Mouse (Mus musculus) liver, embryonic 14.5 days (tissue): ENCODE data around the gene Cox6b1. TPM values are rescaled to one million over a fixed set of nuclear protein-coding genes. Genes with fewer than 3 reads are reported as not detected.

Experiments used
- ATAC-seq: fragments of 200-750 bp; cut with Nextera tagmentation; 2 replicates; pipeline ENCODE4 v1.8.0; 2017; ENCODE audit warnings: moderate number of reproducible peaks, mild to moderate bottlenecking, moderate library complexity; ENCODE audit not compliant: insufficient read depth
- DNase-seq, 3 experiments: peaks; one replicate each; pipeline ENCODE4 v3.0.0-alpha.2; 2012 to 2013; ENCODE audit warnings: low read depth in 3 of 3, low spot score in 3 of 3
- H3K27ac ChIP-seq: fragments of 300-500 bp; sonication (generic); 2 replicates; pipeline ENCODE4 v1.5.1; 2014; ENCODE audit warnings: moderate library complexity, mild to moderate bottlenecking, control low read depth, inconsistent platforms
- H3K27me3 ChIP-seq: fragments of 300-500 bp; sonication (generic); 2 replicates; pipeline ENCODE4 v1.6.1; 2014; ENCODE audit warnings: mild to moderate bottlenecking, low read length, moderate library complexity; ENCODE audit not compliant: control insufficient read depth, insufficient read depth
- H3K36me3 ChIP-seq: fragments of 300-500 bp; sonication (generic); replicated peaks from 2 replicates; pipeline ENCODE4 v1.6.1; 2014; ENCODE audit warnings: low read depth; ENCODE audit not compliant: control insufficient read depth, insufficient read depth
- H3K4me1 ChIP-seq, 2 experiments: fragments of 200-500 bp in 1 of 2; fragments of 300-500 bp in 1 of 2; sonication (generic) in 1 of 2; replicated peaks; 2 replicates each; pipeline ENCODE4 v1.6.1; 2012 to 2014; ENCODE audit warnings: antibody characterized with exemption in 1 of 2, inconsistent platforms in 1 of 2, low read length in 1 of 2; ENCODE audit not compliant: control insufficient read depth in 2 of 2, insufficient read depth in 2 of 2
- H3K4me2 ChIP-seq: fragments of 300-500 bp; sonication (generic); 2 replicates; pipeline ENCODE4 v1.6.1; 2014; ENCODE audit warnings: low read depth, mild to moderate bottlenecking, control low read depth, moderate library complexity
- H3K4me3 ChIP-seq, 2 experiments: fragments of 200-500 bp in 1 of 2; fragments of 300-500 bp in 1 of 2; sonication (generic) in 1 of 2; 2 replicates each; pipeline ENCODE4 v1.5.1; 2012 to 2014; ENCODE audit warnings: low read depth in 2 of 2, low read length in 2 of 2, mild to moderate bottlenecking in 2 of 2, control low read depth in 1 of 2, inconsistent platforms in 1 of 2, moderate library complexity in 1 of 2; ENCODE audit not compliant: insufficient read depth in 1 of 2
- H3K9ac ChIP-seq: fragments of 300-500 bp; sonication (generic); replicated peaks from 2 replicates; pipeline ENCODE4 v1.6.1; 2014; ENCODE audit warnings: mild to moderate bottlenecking, control low read depth, moderate library complexity
- H3K9me3 ChIP-seq: fragments of 300-500 bp; sonication (generic); 2 replicates; pipeline ENCODE4 v1.6.1; 2016; ENCODE audit warnings: low read length, mixed read lengths; ENCODE audit not compliant: control insufficient read depth
- CTCF ChIP-seq: IDR thresholded peaks from 2 replicates; pipeline ENCODE4 v1.5.1; 2016; ENCODE audit warnings: antibody characterized with exemption, low read depth, control low read depth
- EP300 ChIP-seq: IDR thresholded peaks from 2 replicates; pipeline ENCODE4 v1.6.1; 2016; ENCODE audit warnings: antibody characterized with exemption, low read depth
- WGBS: fragments of 180-500 bp; shearing (Covaris S2); extraction: QIAGEN DNeasy Blood & Tissue Kit; methylation state at CpG from one replicate; pipeline ENCODE4 v1.1.7; 2014; ENCODE audit not compliant: insufficient replicate concordance; 5-methylcytosine and 5-hydroxymethylcytosine counted together
- polyA plus RNA-seq, 2 experiments: library from polyadenylated mRNA; depleted of rRNA in 1 of 2; stranded (reverse) in 1 of 2; unstranded in 1 of 2; fragments of >200 nt; fragmentation: Nextera tagmentation in 1 of 2; extraction: Ambion mirVana in 1 of 2; gene quantifications; 2 replicates each; pipeline versions ENCODE4 v1.2.1 to v1.2.3; 2012 to 2014

The Cox6b1 gene
- polyA plus RNA-seq, 2 experiments: 459 to 655 TPM

- TF ChIP-seq EP300 (no peak), CTCF (peak; percentile 77)
- peak in 1 of 3 experiments; percentile 36 for DNase-seq
- Histone ChIP-seq H3K9me3 (no peaks in the 10 kb centered on the region), H3K4me3 (no peak overlapping the region), H3K9ac (no peak overlapping the region), H3K36me3 (peaks cover 36% of the 10 kb centered on the region), H3K4me2 (no peak overlapping the region), H3K4me1 (peaks cover 0 to 7% of the 10 kb centered on the region in 2 experiments; a peak in 2 of 4 replicates), H3K27ac (no peak overlapping the region), H3K27me3 (no peaks in the 10 kb centered on the region)
- WGBS: 66% methylated on average over 3 of the region's 3 CpGs
- ATAC-seq: no peak
Measured at GRCm38 (mm10) chr7:30619202-30619601, 6.7 kb downstream of the Cox6b1 start.

GRCm38 (mm10) chr7:30618658-30619057 is 7.3 kb downstream of the Cox6b1 start:
- TF ChIP-seq CTCF: no peak
- no peak for TF ChIP-seq EP300
- DNase-seq (no peak), ATAC-seq (no peak)
- Histone ChIP-seq H3K4me2 (no peak overlapping the region), H3K9me3 (no peaks in the 10 kb centered on the region), H3K36me3 (peaks cover 30% of the 10 kb centered on the region), H3K9ac (no peak overlapping the region), H3K27ac (no peak overlapping the region), H3K27me3 (no peaks in the 10 kb centered on the region), H3K4me3 (no peak overlapping the region), H3K4me1 (peaks cover 0 to 7% of the 10 kb centered on the region in 2 experiments; a peak in 2 of 4 replicates)
- WGBS: 94% methylated on average over 9 of the region's 9 CpGs

- no peak overlapping the region for H3K9ac ChIP-seq
- DNase-seq (no peak), ATAC-seq (no peak)
- H3K27me3 ChIP-seq: no peaks in the 10 kb centered on the region
- no peaks in the 10 kb centered on the region for H3K9me3 ChIP-seq
- peaks cover 15% of the 10 kb centered on the region for H3K36me3 ChIP-seq
- no peak overlapping the region for H3K4me3 ChIP-seq
- no peak overlapping the region for H3K4me2 ChIP-seq
- H3K4me1 ChIP-seq: peaks cover 0 to 5% of the 10 kb centered on the region in 2 experiments; a peak in 2 of 4 replicates
- TF ChIP-seq EP300 (no peak), CTCF (no peak)
- H3K27ac ChIP-seq: no peak overlapping the region
- WGBS: 42% methylated on average over 5 of the region's 5 CpGs
Measured at GRCm38 (mm10) chr7:30615049-30615760, 10.7 kb downstream of the Cox6b1 start.

- peak in 1 of 3 experiments; percentile 31 for DNase-seq
- WGBS: 51% methylated on average over 2 of the region's 2 CpGs
- TF ChIP-seq CTCF (peak; percentile 46), EP300 (no peak)
- Histone ChIP-seq H3K4me3 (no peak overlapping the region), H3K4me1 (peaks cover 0 to 5% of the 10 kb centered on the region in 2 experiments; a peak in 2 of 4 replicates), H3K9ac (no peak overlapping the region), H3K27me3 (no peaks in the 10 kb centered on the region), H3K4me2 (no peak overlapping the region), H3K36me3 (peaks cover 12% of the 10 kb centered on the region), H3K27ac (no peak overlapping the region), H3K9me3 (no peaks in the 10 kb centered on the region)
- no peak for ATAC-seq
Measured at GRCm38 (mm10) chr7:30614454-30614853, 11.5 kb downstream of the Cox6b1 start.

GRCm38 (mm10) chr7:30613529-30614112 is 12.3 kb downstream of the Cox6b1 start:
- H3K4me3 ChIP-seq: no peak overlapping the region
- no peaks in the 10 kb centered on the region for H3K27me3 ChIP-seq
- peak in 1 of 3 experiments; percentile 47 for DNase-seq
- 22% methylated on average over 14 of the region's 14 CpGs for WGBS
- TF ChIP-seq CTCF (peak; percentile 85), EP300 (no peak)
- peaks cover 7% of the 10 kb centered on the region for H3K36me3 ChIP-seq
- H3K9ac ChIP-seq: no peak overlapping the region
- no peak overlapping the region for H3K4me2 ChIP-seq
- peak; percentile 48; the same call in 1 of the 2 replicates for ATAC-seq
- no peaks in the 10 kb centered on the region for H3K9me3 ChIP-seq
- H3K27ac ChIP-seq: no peak overlapping the region
- peaks cover 0 to 5% of the 10 kb centered on the region in 2 experiments; a peak in 2 of 4 replicates for H3K4me1 ChIP-seq
